Mouse (Mus musculus) cerebellum, postnatal 14 days (tissue): ENCODE data around the gene Acoxl.
"Not testable (repeated sequence)": the region's sequence is repeated elsewhere in the genome, so short reads cannot be mapped to it uniquely, and the experiment has no call there.

ENCODE experiments used
- DNase-seq, 2 experiments: peaks; one replicate each; pipeline ENCODE4 v3.0.0; 2021; ENCODE audit warnings: mixed read lengths in 2 of 2

Gene Acoxl

DNA sequence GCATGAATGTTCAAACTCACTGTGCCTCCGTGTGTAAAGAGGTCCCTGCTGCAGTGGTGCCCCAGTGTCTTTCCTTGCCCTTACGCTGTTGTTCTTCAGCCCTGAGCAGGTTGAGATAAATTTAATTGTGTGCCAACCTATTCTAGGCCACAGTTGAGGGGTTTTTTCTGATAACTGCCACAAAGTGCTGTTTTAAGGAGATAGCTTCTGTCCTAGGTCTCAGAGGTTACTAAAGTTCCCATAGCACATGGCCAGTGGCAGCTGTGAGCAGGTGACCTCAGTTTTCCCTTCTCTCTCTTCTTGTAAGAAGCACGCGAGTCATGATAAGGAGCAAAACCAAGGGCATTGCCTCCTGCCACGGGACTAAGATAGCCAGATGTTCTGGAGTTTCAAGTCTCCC lies 245.9 kb downstream of the Acoxl start:
- no peak for DNase-seq

DNA sequence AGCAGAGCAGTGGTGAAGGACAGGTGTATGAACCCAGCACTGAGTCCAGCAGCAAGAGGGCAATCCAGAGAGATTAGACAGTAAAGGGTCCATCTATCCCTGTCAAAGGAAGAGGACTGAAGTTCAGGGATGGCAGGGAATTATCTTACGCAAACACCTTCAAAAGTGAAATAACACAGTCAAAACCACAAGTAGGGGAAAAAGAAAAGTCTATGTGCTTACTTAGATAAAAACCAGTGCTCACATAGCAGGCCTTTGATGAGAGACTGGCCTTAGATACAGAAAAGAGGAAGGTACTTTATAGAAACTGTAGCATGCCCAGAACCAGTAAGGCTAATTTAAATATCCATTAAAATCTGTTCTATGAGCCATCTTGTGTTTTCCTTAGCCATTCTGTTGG lies 246.8 kb downstream of the Acoxl start:
- no peak for DNase-seq

DNA sequence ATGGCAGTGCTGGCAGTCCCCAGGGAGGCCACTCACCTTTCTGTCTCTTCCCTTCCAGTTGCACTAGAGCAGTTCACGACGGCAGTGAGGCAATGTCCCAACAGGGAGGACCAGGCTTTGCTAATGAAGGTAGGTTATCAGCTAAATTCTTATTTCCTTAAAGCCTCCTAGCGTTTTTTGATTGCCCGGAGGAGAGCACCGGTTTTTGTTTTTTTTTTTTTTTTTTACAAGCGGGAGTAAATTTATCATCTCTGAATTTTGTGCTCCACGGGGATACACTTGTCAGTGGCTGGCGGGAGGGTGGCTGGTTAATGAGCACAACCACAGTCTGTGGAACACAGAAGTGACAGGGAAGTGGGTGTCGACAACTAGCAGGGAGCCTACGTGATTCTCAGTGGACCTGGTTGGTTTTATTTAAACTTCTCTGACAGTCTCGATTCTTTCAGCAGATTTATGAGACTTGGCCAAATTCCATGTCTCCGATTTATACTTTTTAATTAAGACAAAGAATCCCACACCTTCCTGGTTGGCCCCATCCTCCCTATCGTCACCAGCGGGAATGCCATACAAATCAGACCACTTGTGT lies 247.7 kb downstream of the Acoxl start:
- no peak for DNase-seq

GRCm38 (mm10) chr2:128086996-128087526 lies 248.4 kb downstream of the Acoxl start:
- no peak for DNase-seq

GRCm38 (mm10) chr2:128087798-128088545 lies 249.3 kb downstream of the Acoxl start:
- DNase-seq = no peak

DNA sequence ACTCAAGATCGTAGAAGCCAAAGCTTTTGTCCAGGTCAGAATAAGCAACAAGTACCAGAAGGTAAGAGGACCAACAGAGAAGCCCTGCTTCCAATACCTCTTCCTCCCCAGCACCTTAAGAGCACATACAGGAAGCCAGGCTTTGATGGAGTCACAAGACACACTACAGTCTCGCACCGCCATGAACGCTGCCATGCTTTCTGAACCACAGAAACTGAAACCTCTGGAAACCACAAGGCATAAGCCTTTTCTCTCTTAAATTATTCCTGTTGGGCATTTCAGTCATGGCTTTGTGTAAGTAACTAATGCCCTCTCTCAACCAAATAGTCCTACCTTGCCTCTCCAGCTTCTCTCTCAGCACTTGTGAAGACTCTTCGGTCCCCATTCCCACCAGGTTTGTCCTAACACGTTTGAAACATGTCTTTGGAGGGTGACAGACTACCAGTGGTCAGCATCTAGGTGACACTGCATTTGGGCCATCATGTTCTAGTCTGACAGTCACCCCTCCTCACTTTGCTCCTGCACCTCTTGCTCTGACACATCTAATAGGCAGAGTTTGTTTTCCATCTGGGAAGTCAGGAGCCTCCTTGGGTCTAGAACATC lies 251.7 kb downstream of the Acoxl start:
- DNase-seq = no peak

DNA sequence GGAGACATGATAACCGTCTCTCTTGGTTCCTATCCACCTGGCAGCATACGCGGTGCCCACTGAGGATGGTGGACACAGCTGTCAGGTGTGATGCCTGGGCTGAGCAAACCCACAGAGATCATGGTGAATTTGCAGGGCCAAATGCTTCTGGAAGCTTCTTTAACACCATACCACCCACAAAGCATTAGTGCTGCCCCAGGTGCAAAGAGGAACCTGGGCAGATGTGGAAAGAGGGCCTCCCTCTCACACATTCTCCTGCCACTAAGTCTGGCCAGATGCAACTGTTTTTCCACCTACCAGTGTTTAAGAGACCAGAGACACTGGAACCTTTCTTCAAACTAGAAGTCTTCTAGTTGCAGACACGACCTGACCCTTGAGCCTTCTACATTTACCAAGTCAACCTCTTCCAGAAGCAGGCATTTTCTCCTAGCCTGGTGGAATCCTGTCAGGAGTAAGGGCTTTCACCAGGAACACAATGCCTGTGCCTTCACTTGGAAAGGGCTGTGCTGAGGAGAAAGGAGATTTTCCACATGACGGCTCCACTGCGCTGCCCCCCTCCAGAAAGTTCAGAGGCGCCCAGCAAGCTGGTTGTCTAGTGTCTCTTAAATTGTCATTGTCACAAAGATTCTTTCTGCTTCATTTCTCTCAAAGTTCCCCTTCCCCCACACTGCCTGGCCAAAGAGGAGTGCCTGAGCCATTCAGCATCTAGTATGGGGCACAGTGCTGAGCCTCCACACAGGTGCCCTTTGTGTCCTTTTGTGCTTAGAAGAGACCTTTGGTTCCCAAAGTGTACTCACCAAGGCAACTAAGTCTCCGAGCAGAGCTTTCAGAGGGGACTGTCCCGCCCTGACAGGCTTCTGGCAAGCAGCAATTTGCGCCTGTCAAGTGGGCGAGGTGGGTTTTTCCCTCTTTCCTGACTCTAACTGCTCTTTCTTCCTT lies 253.0 kb downstream of the Acoxl start:
- no peak for DNase-seq

DNA sequence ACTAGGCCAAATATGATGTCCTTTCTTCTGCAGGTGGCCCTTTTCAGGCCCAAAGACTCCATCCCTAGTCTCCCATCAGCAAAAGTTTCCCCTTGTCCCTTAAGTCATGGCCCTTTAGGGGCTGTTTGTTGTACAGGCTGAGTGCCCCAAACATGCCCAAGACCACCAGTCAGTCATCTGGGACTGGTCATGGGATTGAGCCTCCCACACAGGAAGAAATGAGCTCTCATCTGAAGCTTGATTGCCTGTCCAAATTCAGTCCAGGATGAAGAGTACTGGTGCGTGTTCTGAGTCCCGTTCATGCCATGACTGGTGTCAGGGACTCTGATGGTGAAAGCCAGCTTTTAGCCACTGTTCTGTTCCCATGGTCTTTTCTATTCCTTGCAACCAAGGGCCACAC lies 253.8 kb downstream of the Acoxl start:
- DNase-seq = no peak

- no peak for DNase-seq
Measured at GRCm38 (mm10) chr2:128094196-128094595, 255.5 kb downstream of the Acoxl start.

GRCm38 (mm10) chr2:128094602-128095001 lies 255.9 kb downstream of the Acoxl start:
- DNase-seq = no peak

GRCm38 (mm10) chr2:128095270-128095669 lies 256.6 kb downstream of the Acoxl start:
- DNase-seq = no peak

GRCm38 (mm10) chr2:128096070-128096469 lies 257.4 kb downstream of the Acoxl start:
- no peak for DNase-seq

- DNase-seq = not testable (repeated sequence)
Measured at GRCm38 (mm10) chr2:128098118-128098517, 259.4 kb downstream of the Acoxl start.

GRCm38 (mm10) chr2:128102086-128102485 lies 263.4 kb downstream of the Acoxl start:
- peak; percentile 55 to 73 for DNase-seq

DNA sequence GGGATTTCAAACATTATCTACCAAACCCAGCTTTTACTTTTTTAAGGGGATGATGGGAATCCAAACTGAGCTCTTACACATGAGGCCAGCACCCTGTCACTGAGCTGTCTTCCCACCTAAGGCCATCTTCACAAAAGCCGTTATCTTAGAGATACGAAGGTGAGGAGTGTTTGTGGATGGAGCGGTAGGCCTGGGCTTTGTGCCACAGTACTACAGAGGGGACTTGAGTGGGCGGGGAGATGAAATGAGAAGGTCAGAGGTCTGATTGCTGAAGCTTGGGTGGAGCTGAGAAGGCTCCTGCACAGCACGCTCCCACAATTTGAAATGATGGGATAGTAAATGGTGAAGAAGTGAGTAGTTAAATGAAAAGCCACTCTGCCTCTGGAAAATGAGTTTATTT lies 266.1 kb downstream of the Acoxl start:
- no peak for DNase-seq

GRCm38 (mm10) chr2:128105651-128106050 lies 267.0 kb downstream of the Acoxl start:
- no peak for DNase-seq

GRCm38 (mm10) chr2:128111537-128111936 lies 272.9 kb downstream of the Acoxl start:
- no peak for DNase-seq

- no peak for DNase-seq
Measured at GRCm38 (mm10) chr2:128114621-128115020, 275.9 kb downstream of the Acoxl start.

GRCm38 (mm10) chr2:128115579-128115978 lies 276.9 kb downstream of the Acoxl start:
- no peak for DNase-seq

DNA sequence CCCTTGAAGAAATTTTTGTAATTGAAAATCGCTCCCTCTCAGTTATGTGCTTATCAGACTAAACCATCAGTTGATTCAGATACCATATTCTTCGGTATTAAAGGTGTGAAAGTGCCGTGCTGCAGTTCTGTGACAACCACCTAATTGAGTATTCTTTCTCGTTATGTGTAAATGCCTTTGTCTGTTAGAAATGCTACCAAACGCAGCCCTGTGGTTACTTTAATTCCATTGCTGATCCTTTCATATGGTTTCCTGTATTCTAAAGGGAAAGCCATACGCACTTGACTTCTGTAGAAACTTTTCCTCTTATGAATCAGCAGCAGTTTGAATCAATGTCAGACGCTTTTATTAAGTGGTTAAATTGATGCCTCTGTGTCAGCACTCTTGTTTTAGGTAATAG lies 278.9 kb downstream of the Acoxl start:
- no peak for DNase-seq

GRCm38 (mm10) chr2:128118971-128119370 lies 280.3 kb downstream of the Acoxl start:
- DNase-seq = no peak

DNA sequence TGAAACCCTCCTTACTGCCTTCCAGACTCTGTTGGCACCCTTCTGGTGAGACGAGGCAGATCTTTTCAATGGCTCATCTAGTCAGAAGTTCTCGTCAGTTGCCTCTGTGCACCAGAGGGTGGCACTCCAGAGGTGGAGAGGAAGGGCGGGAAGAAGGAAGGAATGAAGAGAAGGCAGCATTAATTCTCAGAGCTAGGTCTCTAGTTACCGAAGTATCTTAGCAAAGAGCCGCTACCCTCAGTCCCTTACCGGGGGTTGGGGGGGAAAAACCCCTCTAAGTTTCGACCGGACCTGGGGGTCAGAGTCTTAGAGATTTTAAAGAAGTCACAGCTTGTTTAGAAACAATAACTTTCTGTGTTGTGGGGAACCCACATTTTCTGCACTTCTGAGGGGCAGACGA lies 283.8 kb downstream of the Acoxl start:
- DNase-seq = peak; percentile 66 to 73
